Mouse (Mus musculus): ENCODE results near the gene Anxa8. TPM values are rescaled to one million over a fixed set of nuclear protein-coding genes. Genes with fewer than 3 reads are reported as not detected.
A peak's percentile ranks its signal among the peaks of the same experiment; 100 is the strongest.

Anxa8 gene
- polyA plus RNA-seq, 1 experiment from 2014 or later, result 0.64 TPM

DNA sequence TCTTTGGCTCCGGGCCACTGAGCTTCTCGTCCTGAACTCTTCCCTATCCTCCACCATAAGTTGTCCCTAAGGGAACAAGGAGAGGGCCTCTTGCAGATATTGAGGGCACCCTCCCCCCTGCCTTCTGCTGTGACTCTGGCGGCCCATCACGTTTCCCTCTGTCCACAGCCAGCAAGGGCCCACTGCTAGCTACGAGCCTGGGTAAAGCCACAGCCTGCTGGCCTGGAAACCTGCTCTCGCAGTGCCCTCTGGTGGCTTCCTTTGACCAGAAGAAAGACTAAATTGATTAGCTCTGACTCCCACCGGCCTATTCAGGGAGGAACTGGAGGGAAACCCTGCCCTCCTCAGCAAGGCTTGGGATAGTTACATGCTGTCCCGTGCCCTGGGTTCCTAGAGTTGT is 19.1 kb downstream of the Anxa8 start:
- no peaks in the 10 kb centered on the region for H3K36me3 ChIP-seq (ENCODE audit: control insufficient read depth, insufficient read depth, low read length)
- H3K9ac ChIP-seq (ENCODE audit: low read length), result no peak overlapping the region
- no peak overlapping the region for H3K4me3 ChIP-seq (ENCODE audit: low read depth, low read length)
- 23% methylated on average over 8 of the region's 8 CpGs for WGBS
- no peak overlapping the region for H3K27ac ChIP-seq (ENCODE audit: low read depth, low read length)
- ATAC-seq (ENCODE audit: insufficient read depth, low FRiP score, low TSS enrichment) (no peak), DNase-seq (ENCODE audit: low spot score) (peak; percentile 74)
- H3K27me3 ChIP-seq (ENCODE audit: control insufficient read depth, insufficient read depth, low read length), result no peaks in the 10 kb centered on the region
- no peaks in the 10 kb centered on the region for H3K9me3 ChIP-seq (ENCODE audit: control insufficient read depth, low read length)
- H3K4me1 ChIP-seq (ENCODE audit: control insufficient read depth, insufficient read depth, low read length), result no peaks in the 10 kb centered on the region
- no peak overlapping the region for H3K4me2 ChIP-seq (ENCODE audit: low read depth)

DNA sequence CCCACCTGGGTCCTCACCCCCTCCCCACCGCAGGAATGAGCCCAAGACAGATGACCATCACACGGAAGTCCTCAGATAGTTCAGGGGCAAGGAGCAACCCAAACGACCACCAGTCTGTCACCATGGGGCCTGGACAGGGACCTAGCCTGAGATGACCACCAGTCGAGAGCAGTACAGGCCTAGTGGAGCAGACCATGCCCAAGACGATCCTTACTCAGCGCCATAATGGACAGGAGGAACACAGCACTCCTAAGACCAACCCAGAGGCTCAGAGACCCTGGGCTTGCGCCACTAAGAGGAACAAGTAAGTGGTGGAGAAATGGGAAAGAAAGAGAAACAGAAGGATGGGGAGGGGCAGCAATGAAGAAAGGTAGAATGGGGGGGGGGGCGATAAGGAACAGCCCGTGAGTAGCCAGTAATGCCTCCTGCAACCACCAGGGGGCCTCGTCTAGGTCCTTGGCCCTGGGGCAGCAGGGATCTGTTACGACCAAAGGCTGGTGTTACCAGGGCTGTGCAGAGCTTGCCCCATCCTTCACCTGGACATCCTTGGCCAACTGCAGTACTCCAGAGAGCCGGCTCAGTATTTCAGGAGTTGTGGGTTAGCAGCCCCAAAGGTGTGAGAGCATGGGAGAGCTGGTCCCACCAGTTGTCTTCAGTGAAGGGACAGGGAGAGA is 20.7 kb downstream of the Anxa8 start:
- DNase-seq (ENCODE audit: low spot score) (no peak), ATAC-seq (ENCODE audit: insufficient read depth, low FRiP score, low TSS enrichment) (no peak)
- 61% methylated on average over 11 of the region's 12 CpGs for WGBS
- no peaks in the 10 kb centered on the region for H3K36me3 ChIP-seq (ENCODE audit: control insufficient read depth, insufficient read depth, low read length)
- no peak overlapping the region for H3K9ac ChIP-seq (ENCODE audit: low read length)
- H3K9me3 ChIP-seq (ENCODE audit: control insufficient read depth, low read length), result no peaks in the 10 kb centered on the region
- H3K4me3 ChIP-seq (ENCODE audit: low read depth, low read length), result no peak overlapping the region
- no peaks in the 10 kb centered on the region for H3K27me3 ChIP-seq (ENCODE audit: control insufficient read depth, insufficient read depth, low read length)
- no peaks in the 10 kb centered on the region for H3K4me1 ChIP-seq (ENCODE audit: control insufficient read depth, insufficient read depth, low read length)
- H3K27ac ChIP-seq (ENCODE audit: low read depth, low read length), result no peak overlapping the region
- no peak overlapping the region for H3K4me2 ChIP-seq (ENCODE audit: low read depth)

DNA sequence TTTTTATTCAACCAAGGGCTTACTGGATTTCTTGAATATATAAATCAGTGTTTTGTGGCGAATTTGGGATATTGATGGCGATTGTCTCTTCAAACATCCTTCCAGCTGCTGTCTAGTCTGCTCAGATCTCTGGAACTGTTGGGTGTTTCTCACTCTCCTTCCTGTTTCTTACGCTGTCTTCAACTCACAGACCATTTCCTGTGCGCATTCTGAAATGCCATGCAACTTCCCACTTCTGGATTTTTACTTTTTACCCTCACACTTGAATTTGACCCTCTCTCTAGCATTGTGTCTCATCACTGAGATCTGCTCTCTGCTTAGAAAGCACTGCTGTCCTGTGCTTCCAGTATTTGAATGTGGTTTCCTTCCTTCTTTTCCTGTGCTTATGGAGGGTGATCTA is 21.8 kb downstream of the Anxa8 start:
- Histone ChIP-seq H3K4me3 (ENCODE audit: low read depth, low read length) (no peak overlapping the region), H3K27ac (ENCODE audit: low read depth, low read length) (no peak overlapping the region), H3K4me2 (ENCODE audit: low read depth) (no peak overlapping the region), H3K36me3 (ENCODE audit: control insufficient read depth, insufficient read depth, low read length) (no peaks in the 10 kb centered on the region), H3K27me3 (ENCODE audit: control insufficient read depth, insufficient read depth, low read length) (no peaks in the 10 kb centered on the region), H3K4me1 (ENCODE audit: control insufficient read depth, insufficient read depth, low read length) (no peaks in the 10 kb centered on the region), H3K9ac (ENCODE audit: low read length) (no peak overlapping the region), H3K9me3 (ENCODE audit: control insufficient read depth, low read length) (no peaks in the 10 kb centered on the region)
- no peak for ATAC-seq (ENCODE audit: insufficient read depth, low FRiP score, low TSS enrichment)
- WGBS, result 91% methylated on average over 4 of the region's 4 CpGs
- DNase-seq (ENCODE audit: low spot score), result no peak

DNA sequence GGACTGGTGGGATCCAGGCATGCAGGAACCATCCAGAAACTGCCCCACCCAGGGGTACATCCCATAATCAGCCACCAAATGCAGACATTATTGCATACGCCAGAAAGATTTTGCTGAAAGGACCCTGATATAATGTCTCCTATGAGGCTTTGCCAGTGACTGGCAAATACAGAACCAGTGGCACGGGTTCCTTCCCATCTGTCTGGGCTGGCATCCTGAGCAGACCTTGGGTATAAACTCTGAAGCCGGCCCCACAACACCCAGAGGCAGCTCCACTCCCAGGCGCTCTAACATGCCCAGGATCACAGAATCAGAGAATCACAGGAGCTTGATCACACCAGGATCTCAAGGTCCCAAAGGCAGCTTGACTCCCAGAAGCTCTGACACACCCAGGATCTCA is 28.5 kb downstream of the Anxa8 start:
- no peak for DNase-seq (ENCODE audit: low spot score)
- Histone ChIP-seq H3K36me3 (ENCODE audit: control insufficient read depth, insufficient read depth, low read length) (no peaks in the 10 kb centered on the region), H3K4me3 (ENCODE audit: low read depth, low read length) (no peak overlapping the region), H3K4me2 (ENCODE audit: low read depth) (no peak overlapping the region), H3K27ac (ENCODE audit: low read depth, low read length) (no peak overlapping the region), H3K9me3 (ENCODE audit: control insufficient read depth, low read length) (no peaks in the 10 kb centered on the region), H3K27me3 (ENCODE audit: control insufficient read depth, insufficient read depth, low read length) (no peaks in the 10 kb centered on the region), H3K4me1 (ENCODE audit: control insufficient read depth, insufficient read depth, low read length) (no peaks in the 10 kb centered on the region), H3K9ac (ENCODE audit: low read length) (no peak overlapping the region)
- ATAC-seq (ENCODE audit: insufficient read depth, low FRiP score, low TSS enrichment), result no peak
- 83% methylated on average over 4 of the region's 4 CpGs for WGBS

DNA sequence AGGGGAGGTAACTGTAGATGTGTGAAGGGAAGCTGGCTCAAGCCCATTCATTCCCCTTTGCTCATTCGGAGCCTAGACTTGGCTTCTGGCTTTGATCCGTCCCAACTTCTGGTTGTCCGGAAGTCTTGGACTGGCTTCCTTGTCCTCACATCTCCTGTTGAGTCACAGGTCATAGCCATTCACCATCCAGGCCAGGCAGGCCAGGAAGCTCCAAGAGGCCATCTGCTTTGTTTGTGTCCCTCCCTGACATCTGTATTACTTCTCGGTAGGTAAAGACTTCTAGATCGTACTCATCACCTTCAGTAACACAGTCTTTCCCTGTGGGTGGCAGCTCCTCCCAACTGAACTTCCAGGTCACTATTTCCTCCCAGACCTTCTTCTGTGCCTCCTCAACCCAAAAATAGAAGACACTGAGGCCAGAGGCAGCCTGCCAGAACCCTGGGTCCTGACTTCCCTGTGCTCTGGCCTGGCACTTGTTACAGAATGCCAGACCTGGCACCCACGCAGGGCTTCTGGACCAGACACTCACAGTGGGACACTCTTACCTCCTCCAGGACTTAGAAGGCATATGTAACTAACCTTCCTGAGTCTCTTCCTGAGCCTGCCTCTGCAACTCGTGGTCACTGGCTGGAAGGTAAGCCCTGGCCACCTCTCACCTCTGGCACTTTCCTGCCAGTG is 33.4 kb downstream of the Anxa8 start:
- Histone ChIP-seq H3K9ac (ENCODE audit: low read length) (no peak overlapping the region), H3K9me3 (ENCODE audit: control insufficient read depth, low read length) (no peaks in the 10 kb centered on the region), H3K4me1 (ENCODE audit: control insufficient read depth, insufficient read depth, low read length) (no peaks in the 10 kb centered on the region), H3K36me3 (ENCODE audit: control insufficient read depth, insufficient read depth, low read length) (no peaks in the 10 kb centered on the region), H3K4me3 (ENCODE audit: low read depth, low read length) (no peak overlapping the region), H3K27ac (ENCODE audit: low read depth, low read length) (no peak overlapping the region), H3K27me3 (ENCODE audit: control insufficient read depth, insufficient read depth, low read length) (no peaks in the 10 kb centered on the region), H3K4me2 (ENCODE audit: low read depth) (no peak overlapping the region)
- ATAC-seq (ENCODE audit: insufficient read depth, low FRiP score, low TSS enrichment), result no peak
- 77% methylated on average over 7 of the region's 7 CpGs for WGBS
- DNase-seq (ENCODE audit: low spot score), result no peak

DNA sequence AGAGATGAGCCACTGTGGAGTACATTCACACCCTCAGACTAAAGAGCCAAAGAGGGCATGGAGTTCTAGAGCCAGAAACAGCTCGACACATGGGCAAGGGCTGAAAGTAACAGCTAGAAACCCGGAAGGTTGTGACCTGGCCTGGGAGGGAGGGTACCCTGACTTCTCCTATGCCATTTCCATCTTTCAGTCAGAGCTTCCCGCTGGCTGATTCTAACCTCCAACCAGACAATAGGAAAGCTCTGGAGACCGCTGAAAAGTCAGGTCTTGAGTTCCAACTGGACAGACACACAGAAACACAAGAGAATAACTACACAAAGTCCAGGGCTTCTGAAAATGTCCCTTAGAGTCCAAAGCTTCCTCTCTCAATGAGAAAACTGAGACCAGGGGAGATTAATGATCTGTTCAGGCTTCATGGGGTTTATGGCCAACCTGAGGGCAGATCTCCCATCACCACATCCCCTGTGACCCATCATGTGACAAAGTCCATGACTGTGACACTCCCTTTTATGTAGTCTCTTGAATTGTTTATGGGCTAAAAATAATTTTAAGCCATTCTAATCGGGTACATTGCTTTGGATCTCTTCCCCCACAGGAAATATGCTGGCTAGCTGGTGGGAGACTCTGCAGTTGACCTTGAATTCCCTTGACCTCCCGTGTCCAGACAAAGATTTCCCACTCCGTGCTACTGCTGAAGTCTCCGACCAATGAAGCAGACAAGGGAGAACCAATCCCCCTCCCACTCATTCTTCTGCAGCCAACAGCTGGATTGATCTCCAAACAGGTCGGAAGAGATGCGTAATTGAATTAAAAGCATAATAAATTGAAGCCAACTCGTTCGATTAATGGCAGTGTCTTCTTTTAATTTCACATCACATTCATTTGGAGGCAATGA is 34.5 kb downstream of the Anxa8 start:
- DNase-seq (ENCODE audit: low spot score) (no peak), ATAC-seq (ENCODE audit: insufficient read depth, low FRiP score, low TSS enrichment) (no peak)
- no peak overlapping the region for H3K4me3 ChIP-seq (ENCODE audit: low read depth, low read length)
- no peak overlapping the region for H3K27ac ChIP-seq (ENCODE audit: low read depth, low read length)
- H3K36me3 ChIP-seq (ENCODE audit: control insufficient read depth, insufficient read depth, low read length), result no peaks in the 10 kb centered on the region
- 79% methylated on average over 12 of the region's 12 CpGs for WGBS
- no peak overlapping the region for H3K4me2 ChIP-seq (ENCODE audit: low read depth)
- no peaks in the 10 kb centered on the region for H3K27me3 ChIP-seq (ENCODE audit: control insufficient read depth, insufficient read depth, low read length)
- no peaks in the 10 kb centered on the region for H3K4me1 ChIP-seq (ENCODE audit: control insufficient read depth, insufficient read depth, low read length)
- no peaks in the 10 kb centered on the region for H3K9me3 ChIP-seq (ENCODE audit: control insufficient read depth, low read length)
- H3K9ac ChIP-seq (ENCODE audit: low read length), result no peak overlapping the region

DNA sequence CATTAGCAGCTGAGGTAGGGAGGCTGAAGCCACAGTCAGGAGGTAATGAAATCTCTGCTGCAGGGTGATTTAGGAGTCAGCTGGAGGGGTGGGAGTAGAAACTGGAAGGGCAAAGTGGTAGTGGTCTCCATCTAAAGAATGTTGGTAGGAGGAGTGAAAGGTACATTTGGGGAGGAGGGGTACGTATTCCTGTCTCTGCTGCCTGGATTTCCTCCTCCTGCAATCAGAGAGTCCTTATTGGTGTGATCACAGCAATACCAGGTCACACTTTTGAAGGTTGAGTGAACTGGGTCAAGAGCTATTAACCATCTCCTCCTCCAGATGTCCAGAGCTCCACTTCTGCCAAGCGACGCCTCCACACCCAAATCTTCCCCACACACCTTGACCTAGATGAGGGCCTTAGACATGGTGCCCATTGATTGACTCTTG is 35.2 kb downstream of the Anxa8 start:
- H3K4me1 ChIP-seq (ENCODE audit: control insufficient read depth, insufficient read depth, low read length), result no peaks in the 10 kb centered on the region
- no peaks in the 10 kb centered on the region for H3K27me3 ChIP-seq (ENCODE audit: control insufficient read depth, insufficient read depth, low read length)
- ATAC-seq (ENCODE audit: insufficient read depth, low FRiP score, low TSS enrichment) (no peak), DNase-seq (ENCODE audit: low spot score) (no peak)
- no peak overlapping the region for H3K4me2 ChIP-seq (ENCODE audit: low read depth)
- 87% methylated on average over 3 of the region's 3 CpGs for WGBS
- H3K9ac ChIP-seq (ENCODE audit: low read length), result no peak overlapping the region
- no peak overlapping the region for H3K27ac ChIP-seq (ENCODE audit: low read depth, low read length)
- no peak overlapping the region for H3K4me3 ChIP-seq (ENCODE audit: low read depth, low read length)
- no peaks in the 10 kb centered on the region for H3K9me3 ChIP-seq (ENCODE audit: control insufficient read depth, low read length)
- no peaks in the 10 kb centered on the region for H3K36me3 ChIP-seq (ENCODE audit: control insufficient read depth, insufficient read depth, low read length)

DNA sequence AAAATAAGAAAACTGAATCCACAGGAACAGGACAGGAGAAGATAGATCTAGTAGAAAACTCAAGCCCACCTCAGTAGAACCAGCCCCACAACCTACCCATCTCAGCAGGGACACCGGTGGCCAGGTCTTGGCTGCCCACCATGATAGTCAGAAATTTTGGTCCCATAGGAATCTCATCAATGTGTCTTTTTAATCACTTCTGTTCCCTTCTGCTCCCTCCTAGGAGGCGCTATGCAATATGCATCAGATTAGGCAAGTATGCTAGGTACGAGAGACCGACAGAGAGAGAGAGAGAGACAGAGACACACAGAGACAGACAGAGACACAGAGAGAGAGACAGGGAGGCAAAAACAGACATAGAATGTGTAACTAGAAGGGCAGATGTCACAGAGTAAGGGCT is 35.9 kb downstream of the Anxa8 start:
- H3K36me3 ChIP-seq (ENCODE audit: control insufficient read depth, insufficient read depth, low read length), result no peaks in the 10 kb centered on the region
- ATAC-seq (ENCODE audit: insufficient read depth, low FRiP score, low TSS enrichment) (no peak), DNase-seq (ENCODE audit: low spot score) (no peak)
- H3K27ac ChIP-seq (ENCODE audit: low read depth, low read length), result no peak overlapping the region
- no peaks in the 10 kb centered on the region for H3K9me3 ChIP-seq (ENCODE audit: control insufficient read depth, low read length)
- no peak overlapping the region for H3K4me3 ChIP-seq (ENCODE audit: low read depth, low read length)
- no peak overlapping the region for H3K4me2 ChIP-seq (ENCODE audit: low read depth)
- H3K27me3 ChIP-seq (ENCODE audit: control insufficient read depth, insufficient read depth, low read length), result no peaks in the 10 kb centered on the region
- 92% methylated on average over 4 of the region's 4 CpGs for WGBS
- H3K4me1 ChIP-seq (ENCODE audit: control insufficient read depth, insufficient read depth, low read length), result no peaks in the 10 kb centered on the region
- no peak overlapping the region for H3K9ac ChIP-seq (ENCODE audit: low read length)

Measured in neural tube, embryonic 11.5 days (tissue).